Mouse (Mus musculus): Measurements from ENCODE around the gene Nipbl. TPM values are rescaled to one million over a fixed set of nuclear protein-coding genes. Genes with fewer than 3 reads are reported as not detected.
A peak's percentile ranks its signal among the peaks of the same experiment; 100 is the strongest.

Nipbl gene
- polyA plus RNA-seq, 1 experiment from 2014 or later: 15.4 TPM

GRCm38 (mm10) chr15:8324833-8325232 lies 119.4 kb downstream of the Nipbl start:
- ATAC-seq (replicated peaks): no peak
- Histone ChIP-seq H3K27me3 (replicated peaks) (no peaks in the 10 kb centered on the region), H3K4me1 (no peaks in the 10 kb centered on the region), H3K36me3 (replicated peaks) (peaks cover 52% of the 10 kb centered on the region; the same call in 1 of the 2 replicates), H3K9me3 (no peaks in the 10 kb centered on the region), H3K4me3 (no peak overlapping the region), H3K27ac (no peak overlapping the region), H3K4me2 (no peak overlapping the region), H3K9ac (no peak overlapping the region)
- WGBS: 97% methylated on average over 2 of the region's 2 CpGs

GRCm38 (mm10) chr15:8324061-8324460 lies 120.2 kb downstream of the Nipbl start:
- Histone ChIP-seq H3K4me3 (no peak overlapping the region), H3K27me3 (replicated peaks) (no peaks in the 10 kb centered on the region), H3K4me1 (no peaks in the 10 kb centered on the region), H3K9me3 (no peaks in the 10 kb centered on the region), H3K36me3 (replicated peaks) (peaks cover 48% of the 10 kb centered on the region; the same call in 1 of the 2 replicates), H3K9ac (no peak overlapping the region), H3K27ac (no peak overlapping the region), H3K4me2 (no peak overlapping the region)
- ATAC-seq (replicated peaks): no peak
- 97% methylated on average over 4 of the region's 4 CpGs for WGBS

- Histone ChIP-seq H3K27me3 (replicated peaks) (no peaks in the 10 kb centered on the region), H3K9ac (no peak overlapping the region), H3K9me3 (no peaks in the 10 kb centered on the region), H3K4me2 (no peak overlapping the region), H3K4me3 (no peak overlapping the region), H3K27ac (no peak overlapping the region), H3K4me1 (no peaks in the 10 kb centered on the region), H3K36me3 (replicated peaks) (peaks cover 45% of the 10 kb centered on the region; the same call in 1 of the 2 replicates)
- 97% methylated on average over 5 of the region's 5 CpGs for WGBS
- no peak for ATAC-seq (replicated peaks)
These were observed 122.8 kb downstream of the Nipbl start for GRCm38 (mm10) chr15:8321491-8321890.

- H3K4me3 ChIP-seq: no peak overlapping the region
- H3K27me3 ChIP-seq (replicated peaks): no peaks in the 10 kb centered on the region
- 94% methylated on average over 5 of the region's 5 CpGs for WGBS
- H3K4me2 ChIP-seq: no peak overlapping the region
- H3K36me3 ChIP-seq (replicated peaks): peaks cover 34% of the 10 kb centered on the region; the same call in 1 of the 2 replicates
- no peak for ATAC-seq (replicated peaks)
- H3K4me1 ChIP-seq: no peaks in the 10 kb centered on the region
- no peaks in the 10 kb centered on the region for H3K9me3 ChIP-seq
- no peak overlapping the region for H3K9ac ChIP-seq
- H3K27ac ChIP-seq: no peak overlapping the region
These were observed 125.1 kb downstream of the Nipbl start for GRCm38 (mm10) chr15:8319191-8319590.

- 93% methylated on average over 4 of the region's 4 CpGs for WGBS
- Histone ChIP-seq H3K9me3 (no peaks in the 10 kb centered on the region), H3K4me1 (no peaks in the 10 kb centered on the region), H3K4me2 (no peak overlapping the region), H3K27me3 (replicated peaks) (no peaks in the 10 kb centered on the region), H3K27ac (no peak overlapping the region), H3K4me3 (no peak overlapping the region), H3K36me3 (replicated peaks) (peaks cover 28% of the 10 kb centered on the region; the same call in 1 of the 2 replicates), H3K9ac (no peak overlapping the region)
- ATAC-seq (replicated peaks): no peak
These were observed 126.9 kb downstream of the Nipbl start for GRCm38 (mm10) chr15:8317381-8317780.

GRCm38 (mm10) chr15:8305474-8305873 lies 138.8 kb downstream of the Nipbl start:
- Histone ChIP-seq H3K27me3 (replicated peaks) (no peaks in the 10 kb centered on the region), H3K4me1 (no peaks in the 10 kb centered on the region), H3K9me3 (no peaks in the 10 kb centered on the region), H3K36me3 (replicated peaks) (peaks cover 32% of the 10 kb centered on the region), H3K27ac (no peak overlapping the region), H3K4me3 (no peak overlapping the region), H3K4me2 (no peak overlapping the region), H3K9ac (no peak overlapping the region)
- 97% methylated on average over 1 of the region's 1 CpGs for WGBS
- ATAC-seq (replicated peaks): no peak

- H3K36me3 ChIP-seq (replicated peaks): peaks cover 40% of the 10 kb centered on the region
- H3K4me1 ChIP-seq: no peaks in the 10 kb centered on the region
- WGBS: 93% methylated on average over 10 of the region's 10 CpGs
These were observed 141.3 kb downstream of the Nipbl start for GRCm38 (mm10) chr15:8302944-8303343.

GRCm38 (mm10) chr15:8294150-8294549 lies 150.1 kb downstream of the Nipbl start:
- Histone ChIP-seq H3K9ac (no peak overlapping the region), H3K4me2 (no peak overlapping the region), H3K27me3 (replicated peaks) (no peaks in the 10 kb centered on the region), H3K9me3 (no peaks in the 10 kb centered on the region), H3K4me3 (no peak overlapping the region), H3K36me3 (replicated peaks) (peaks cover 51% of the 10 kb centered on the region), H3K4me1 (no peaks in the 10 kb centered on the region), H3K27ac (no peak overlapping the region)
- 96% methylated on average over 6 of the region's 6 CpGs for WGBS
- no peak for ATAC-seq (replicated peaks)

More at GRCm38 (mm10) chr15:8302944-8303343, 141.3 kb downstream of the Nipbl start:
- Histone ChIP-seq H3K27ac (no peak overlapping the region), H3K4me2 (no peak overlapping the region), H3K27me3 (replicated peaks) (no peaks in the 10 kb centered on the region), H3K4me3 (no peak overlapping the region), H3K9me3 (no peaks in the 10 kb centered on the region), H3K9ac (no peak overlapping the region)
- ATAC-seq (replicated peaks): no peak

GRCm38 (mm10) chr15:8291251-8291650 lies 153.0 kb downstream of the Nipbl start:
- H3K9ac ChIP-seq: no peak overlapping the region
- WGBS: 93% methylated on average over 14 of the region's 14 CpGs
- H3K27ac ChIP-seq: no peak overlapping the region
- H3K36me3 ChIP-seq (replicated peaks): peaks cover 38% of the 10 kb centered on the region
- H3K9me3 ChIP-seq: no peaks in the 10 kb centered on the region
- no peak overlapping the region for H3K4me2 ChIP-seq
- H3K4me3 ChIP-seq: no peak overlapping the region
- no peaks in the 10 kb centered on the region for H3K27me3 ChIP-seq (replicated peaks)
- ATAC-seq (replicated peaks): no peak
- no peaks in the 10 kb centered on the region for H3K4me1 ChIP-seq

- no peak overlapping the region for H3K4me2 ChIP-seq
- no peaks in the 10 kb centered on the region for H3K27me3 ChIP-seq (replicated peaks)
- H3K4me1 ChIP-seq: no peaks in the 10 kb centered on the region
- no peak overlapping the region for H3K4me3 ChIP-seq
- H3K9me3 ChIP-seq: no peaks in the 10 kb centered on the region
- H3K9ac ChIP-seq: no peak overlapping the region
- 93% methylated on average over 2 of the region's 2 CpGs for WGBS
- ATAC-seq (replicated peaks): no peak
- H3K36me3 ChIP-seq (replicated peaks): no peaks in the 10 kb centered on the region
- H3K27ac ChIP-seq: no peak overlapping the region
These were observed 162.1 kb downstream of the Nipbl start for GRCm38 (mm10) chr15:8282155-8282554.

GRCm38 (mm10) chr15:8281701-8282100 lies 162.6 kb downstream of the Nipbl start:
- H3K27me3 ChIP-seq (replicated peaks): no peaks in the 10 kb centered on the region
- 81% methylated on average over 7 of the region's 7 CpGs for WGBS
- no peak overlapping the region for H3K4me2 ChIP-seq
- H3K27ac ChIP-seq: no peak overlapping the region
- H3K36me3 ChIP-seq (replicated peaks): no peaks in the 10 kb centered on the region
- no peak overlapping the region for H3K9ac ChIP-seq
- no peak overlapping the region for H3K4me3 ChIP-seq
- ATAC-seq (replicated peaks): no peak
- no peaks in the 10 kb centered on the region for H3K4me1 ChIP-seq
- no peaks in the 10 kb centered on the region for H3K9me3 ChIP-seq

- H3K36me3 ChIP-seq (replicated peaks): 0 out of 2 replicates have a peak, but pooled peaks cover 4% of the 10 kb centered on the region
- 63% methylated on average over 20 of the region's 20 CpGs for WGBS
- peak overlapping the region; percentile 55 for H3K4me2 ChIP-seq
- ATAC-seq (replicated peaks): peak; percentile 53; the same call in 1 of the 2 replicates
- H3K27ac ChIP-seq: no peak overlapping the region
- no peak overlapping the region for H3K9ac ChIP-seq
- no peaks in the 10 kb centered on the region for H3K9me3 ChIP-seq
- H3K4me3 ChIP-seq: peak overlapping the region; percentile 21; the same call in 1 of the 2 replicates
- no peaks in the 10 kb centered on the region for H3K27me3 ChIP-seq (replicated peaks)
- no peaks in the 10 kb centered on the region for H3K4me1 ChIP-seq
These were observed 164.2 kb downstream of the Nipbl start for GRCm38 (mm10) chr15:8279929-8280610.

GRCm38 (mm10) chr15:8279320-8279779 lies 164.9 kb downstream of the Nipbl start:
- Histone ChIP-seq H3K36me3 (replicated peaks) (0 out of 2 replicates have a peak, but pooled peaks cover 4% of the 10 kb centered on the region), H3K27ac (no peak overlapping the region), H3K4me1 (no peaks in the 10 kb centered on the region), H3K4me2 (peak overlapping the region; percentile 55), H3K9ac (no peak overlapping the region; the same call in 1 of the 2 replicates), H3K27me3 (replicated peaks) (no peaks in the 10 kb centered on the region), H3K4me3 (peak overlapping the region; percentile 28), H3K9me3 (no peaks in the 10 kb centered on the region)
- 32% methylated on average over 17 of the region's 17 CpGs for WGBS
- ATAC-seq (replicated peaks): peak; percentile 53; the same call in 1 of the 2 replicates
